Mouse (Mus musculus): ENCODE data around the gene Cables2. TPM values are rescaled to one million over a fixed set of nuclear protein-coding genes. Genes with fewer than 3 reads are reported as not detected.

Cables2 gene
- polyA plus RNA-seq, 1 experiment from 2014 or later: 12.1 TPM

DNA sequence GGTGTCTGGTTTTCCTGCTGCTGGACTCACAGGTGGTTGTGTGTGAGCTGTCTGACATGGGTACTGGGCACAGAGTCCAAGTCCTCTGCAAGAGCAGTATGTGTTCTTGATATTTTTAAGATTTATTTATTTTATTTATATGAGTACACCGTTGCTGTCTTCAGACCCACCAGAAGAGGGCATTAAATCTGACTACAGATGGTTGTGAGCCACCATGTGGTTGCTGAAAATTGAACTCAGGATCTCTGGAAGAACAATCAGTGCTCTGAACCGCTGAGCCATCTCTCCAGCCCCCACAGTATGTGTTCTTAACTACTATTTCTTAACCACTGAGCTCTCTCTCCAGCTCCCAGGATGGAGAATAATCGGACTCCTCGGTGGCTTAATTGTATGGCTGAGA, 28.9 kb upstream of the Cables2 start:
- Histone ChIP-seq H3K36me3 (no peaks in the 10 kb centered on the region), H3K4me3 (no peak overlapping the region), H3K27me3 (ENCODE audit: low read depth, poor library complexity, severe bottlenecking) (no peaks in the 10 kb centered on the region), H3K4me1 (no peaks in the 10 kb centered on the region), H3K9me3 (replicated peaks) (no peaks in the 10 kb centered on the region), H3K27ac (replicated peaks) (no peak overlapping the region)
- DNase-seq (ENCODE audit: low spot score): no peak
- WGBS: 71% methylated on average over 4 of the region's 4 CpGs

DNA sequence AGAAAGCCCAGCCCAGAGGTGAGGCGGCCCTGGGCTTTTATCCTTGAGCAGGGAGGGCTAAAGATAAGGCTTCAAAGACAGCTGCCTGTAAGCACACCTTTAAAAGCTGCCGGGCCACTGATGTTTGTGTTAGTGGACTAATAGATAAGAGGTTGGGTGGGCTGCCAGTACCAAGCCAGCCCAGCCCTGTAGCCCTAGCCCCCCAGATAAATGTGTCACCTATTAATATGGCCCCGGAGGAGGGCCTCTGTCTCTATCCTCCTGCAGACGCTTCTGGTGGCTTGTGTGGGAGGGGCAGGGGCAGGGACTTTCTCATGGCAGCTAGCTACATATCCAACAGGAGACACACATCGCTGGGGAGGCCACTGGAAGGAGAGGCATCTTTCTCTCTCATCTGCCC, 27.5 kb upstream of the Cables2 start:
- H3K4me1 ChIP-seq: no peaks in the 10 kb centered on the region
- 68% methylated on average over 5 of the region's 5 CpGs for WGBS
- no peak overlapping the region for H3K4me3 ChIP-seq
- no peaks in the 10 kb centered on the region for H3K36me3 ChIP-seq
- no peaks in the 10 kb centered on the region for H3K9me3 ChIP-seq (replicated peaks)
- no peak for DNase-seq (ENCODE audit: low spot score)
- no peaks in the 10 kb centered on the region for H3K27me3 ChIP-seq (ENCODE audit: low read depth, poor library complexity, severe bottlenecking)
- no peak overlapping the region for H3K27ac ChIP-seq (replicated peaks)

DNA sequence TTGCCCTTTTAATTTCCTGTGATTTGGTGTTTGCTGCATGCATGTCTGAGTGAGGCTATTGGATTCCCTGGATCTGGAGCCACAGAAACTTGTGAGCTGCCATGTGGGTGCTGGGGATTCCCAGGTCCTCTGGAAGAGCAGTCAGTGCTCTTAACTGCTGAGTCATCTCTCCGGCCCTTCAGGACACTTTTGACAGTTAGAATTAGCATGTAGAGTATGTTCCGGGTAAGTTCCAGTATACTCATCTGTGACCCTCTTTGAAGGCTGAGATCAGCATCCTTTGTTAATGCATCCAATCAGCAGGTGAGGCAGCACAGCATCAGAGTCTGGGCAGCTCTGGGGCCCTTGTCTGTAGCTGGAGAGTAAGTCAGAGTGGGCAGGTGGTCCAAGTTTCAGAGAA, 27.0 kb upstream of the Cables2 start:
- no peak overlapping the region for H3K27ac ChIP-seq (replicated peaks)
- no peak for DNase-seq (ENCODE audit: low spot score)
- no peaks in the 10 kb centered on the region for H3K4me1 ChIP-seq
- no peak overlapping the region for H3K4me3 ChIP-seq
- no peaks in the 10 kb centered on the region for H3K36me3 ChIP-seq
- H3K9me3 ChIP-seq (replicated peaks): no peaks in the 10 kb centered on the region
- no peaks in the 10 kb centered on the region for H3K27me3 ChIP-seq (ENCODE audit: low read depth, poor library complexity, severe bottlenecking)
- WGBS: 82% methylated on average over 2 of the region's 2 CpGs

DNA sequence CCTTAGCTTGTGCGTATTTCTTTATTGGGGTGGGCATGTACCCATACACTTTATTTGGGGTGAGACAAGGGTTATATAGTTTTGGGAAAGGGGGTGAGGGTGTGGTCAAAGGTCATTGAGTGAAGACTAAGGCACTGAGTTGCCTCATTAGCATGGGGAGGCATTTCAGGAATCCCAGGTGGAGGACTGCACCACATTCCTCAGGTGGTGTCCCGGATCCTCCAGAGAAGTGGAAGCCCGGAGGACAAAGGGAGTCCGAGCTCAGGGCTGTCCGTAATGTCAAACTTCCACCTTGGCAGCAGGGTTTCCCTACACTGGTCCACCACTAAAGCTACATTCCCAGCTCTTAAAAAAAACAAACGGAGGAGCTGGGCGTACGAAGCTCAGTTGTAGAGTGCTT, 19.6 kb upstream of the Cables2 start:
- WGBS: 73% methylated on average over 8 of the region's 8 CpGs
- Histone ChIP-seq H3K27me3 (ENCODE audit: low read depth, poor library complexity, severe bottlenecking) (peaks cover 12% of the 10 kb centered on the region; the same call in 1 of the 2 replicates), H3K4me3 (no peak overlapping the region)

DNA sequence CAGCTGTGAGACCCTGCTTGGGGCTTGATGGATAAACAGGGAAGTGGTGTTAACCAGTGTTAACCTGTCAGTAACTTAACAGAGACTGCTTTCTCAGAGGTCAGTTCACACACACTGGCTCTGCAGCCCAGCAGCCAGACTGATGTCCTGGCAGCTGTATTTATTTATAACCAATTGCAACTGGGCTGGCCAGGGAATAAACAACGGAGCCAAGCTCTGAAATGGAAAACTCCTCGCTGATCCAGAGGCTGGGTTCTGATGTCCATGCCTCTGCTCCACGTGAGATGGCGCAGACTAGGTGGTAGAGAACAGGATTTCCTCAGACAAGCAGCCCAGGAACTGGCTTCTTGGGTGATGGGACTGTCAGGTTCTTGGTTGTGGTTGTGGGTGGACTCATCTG, 18.7 kb upstream of the Cables2 start:
- H3K27me3 ChIP-seq (ENCODE audit: low read depth, poor library complexity, severe bottlenecking): peaks cover 12% of the 10 kb centered on the region; the same call in 1 of the 2 replicates
- H3K27ac ChIP-seq (replicated peaks): no peak overlapping the region
- no peaks in the 10 kb centered on the region for H3K36me3 ChIP-seq
- 0 out of 2 replicates have a peak, but pooled peaks cover 3% of the 10 kb centered on the region for H3K4me1 ChIP-seq
- no peak overlapping the region for H3K4me3 ChIP-seq
- WGBS: 81% methylated on average over 4 of the region's 4 CpGs
- no peak for DNase-seq (ENCODE audit: low spot score)
- no peaks in the 10 kb centered on the region for H3K9me3 ChIP-seq (replicated peaks)

More for the DNA sequence above, 19.6 kb upstream of the Cables2 start:
- no peaks in the 10 kb centered on the region for H3K36me3 ChIP-seq
- DNase-seq (ENCODE audit: low spot score): no peak
- H3K9me3 ChIP-seq (replicated peaks): no peaks in the 10 kb centered on the region
- H3K27ac ChIP-seq (replicated peaks): no peak overlapping the region
- 0 out of 2 replicates have a peak, but pooled peaks cover 3% of the 10 kb centered on the region for H3K4me1 ChIP-seq

DNA sequence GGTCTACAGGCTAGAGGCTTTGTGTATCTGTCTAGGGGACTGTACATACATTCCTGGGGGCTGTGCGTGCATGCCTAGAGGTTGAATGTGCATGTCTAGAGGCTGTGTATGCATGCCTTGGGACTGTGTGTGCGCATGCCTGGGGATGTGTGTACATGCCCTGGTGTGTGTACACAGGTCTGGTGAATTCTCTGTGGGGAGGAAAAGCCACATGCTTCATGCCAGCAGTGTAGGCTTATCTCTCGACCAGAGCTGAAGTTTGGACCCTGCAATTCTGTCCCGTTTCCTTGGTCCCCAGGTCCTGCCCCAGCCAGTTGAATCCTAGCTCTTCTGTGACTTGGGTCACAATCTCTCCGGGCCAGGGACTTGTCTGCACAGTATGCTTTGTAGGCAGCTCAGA, 18.3 kb upstream of the Cables2 start:
- Histone ChIP-seq H3K27me3 (ENCODE audit: low read depth, poor library complexity, severe bottlenecking) (peaks cover 12% of the 10 kb centered on the region; the same call in 1 of the 2 replicates), H3K27ac (replicated peaks) (no peak overlapping the region), H3K9me3 (replicated peaks) (no peaks in the 10 kb centered on the region), H3K36me3 (no peaks in the 10 kb centered on the region), H3K4me3 (no peak overlapping the region), H3K4me1 (0 out of 2 replicates have a peak, but pooled peaks cover 3% of the 10 kb centered on the region)
- no peak for DNase-seq (ENCODE audit: low spot score)
- WGBS: 79% methylated on average over 5 of the region's 5 CpGs

DNA sequence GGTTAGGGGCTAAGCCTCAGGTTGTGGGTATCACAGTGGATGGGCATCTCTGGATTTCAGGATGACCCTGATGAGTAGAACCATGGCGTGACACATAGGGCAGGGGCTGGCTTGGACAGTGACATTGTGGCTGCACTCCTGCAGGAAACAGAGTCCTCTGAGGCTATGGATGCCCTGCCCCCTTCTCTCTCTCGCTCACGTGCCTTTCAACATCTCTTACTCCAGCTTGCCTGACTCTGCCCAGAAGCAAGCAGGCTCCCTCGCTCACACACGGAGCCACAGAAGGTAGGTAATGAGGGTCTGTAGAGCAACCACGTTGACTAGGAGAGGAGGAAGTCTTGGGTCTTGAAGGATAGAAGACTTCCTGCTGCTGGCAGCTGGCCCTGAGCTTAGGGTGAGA, 17.2 kb upstream of the Cables2 start:
- H3K4me1 ChIP-seq: 0 out of 2 replicates have a peak, but pooled peaks cover 3% of the 10 kb centered on the region
- H3K4me3 ChIP-seq: no peak overlapping the region
- no peak for DNase-seq (ENCODE audit: low spot score)
- H3K36me3 ChIP-seq: no peaks in the 10 kb centered on the region
- peaks cover 12% of the 10 kb centered on the region; the same call in 1 of the 2 replicates for H3K27me3 ChIP-seq (ENCODE audit: low read depth, poor library complexity, severe bottlenecking)
- no peak overlapping the region for H3K27ac ChIP-seq (replicated peaks)
- WGBS: 66% methylated on average over 6 of the region's 6 CpGs
- H3K9me3 ChIP-seq (replicated peaks): no peaks in the 10 kb centered on the region

DNA sequence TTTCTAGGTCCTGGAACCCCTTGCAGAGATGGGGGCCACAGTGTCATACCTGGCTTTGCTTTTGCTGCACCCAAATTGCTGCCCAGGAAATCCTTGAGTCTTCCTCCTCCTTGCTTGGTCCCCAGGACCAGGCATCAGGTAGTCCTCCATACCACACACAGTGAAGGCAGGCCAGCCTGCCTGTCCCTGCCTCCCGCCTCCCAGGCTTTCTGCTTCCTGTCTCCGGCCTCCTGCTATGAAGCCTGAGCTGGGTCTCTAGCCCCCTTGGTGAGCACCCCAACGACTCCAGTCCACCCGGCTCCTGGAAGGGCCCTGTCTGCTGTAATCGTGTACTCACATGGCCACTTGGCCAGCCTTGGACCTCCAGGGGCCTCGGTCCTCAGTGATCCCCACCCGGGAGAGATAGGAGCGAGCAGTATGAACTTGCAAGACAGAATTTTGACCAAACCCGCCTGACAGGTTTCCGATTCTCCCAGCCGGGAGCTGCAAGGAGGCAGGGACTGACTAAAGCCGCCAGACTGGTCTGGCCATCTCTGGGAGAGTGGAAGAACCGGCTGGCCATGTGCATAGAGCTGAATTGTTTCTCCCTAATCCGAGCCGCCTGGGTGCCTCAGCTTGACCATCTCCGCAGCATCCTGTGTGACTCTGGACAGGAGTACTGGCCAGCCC, 16.3 kb upstream of the Cables2 start, which contains the start of gene Rbbp8nl:
Rbbp8nl (minus strand) TSS at position 440 of the 669 bp plus-strand sequence.
- no peak for DNase-seq (ENCODE audit: low spot score)
- WGBS: 38% methylated on average over 16 of the region's 16 CpGs
- no peaks in the 10 kb centered on the region for H3K36me3 ChIP-seq
- no peaks in the 10 kb centered on the region for H3K9me3 ChIP-seq (replicated peaks)
- 0 out of 2 replicates have a peak within 1 kb of the TSS, but pooled peaks have one; percentile 30 for H3K27ac ChIP-seq (replicated peaks)
- no peak within 1 kb of the TSS for H3K4me3 ChIP-seq
- H3K27me3 ChIP-seq (ENCODE audit: low read depth, poor library complexity, severe bottlenecking): peaks cover 12% of the 10 kb centered on the region; the same call in 1 of the 2 replicates
- H3K4me1 ChIP-seq: 0 out of 2 replicates have a peak, but pooled peaks cover 3% of the 10 kb centered on the region

DNA sequence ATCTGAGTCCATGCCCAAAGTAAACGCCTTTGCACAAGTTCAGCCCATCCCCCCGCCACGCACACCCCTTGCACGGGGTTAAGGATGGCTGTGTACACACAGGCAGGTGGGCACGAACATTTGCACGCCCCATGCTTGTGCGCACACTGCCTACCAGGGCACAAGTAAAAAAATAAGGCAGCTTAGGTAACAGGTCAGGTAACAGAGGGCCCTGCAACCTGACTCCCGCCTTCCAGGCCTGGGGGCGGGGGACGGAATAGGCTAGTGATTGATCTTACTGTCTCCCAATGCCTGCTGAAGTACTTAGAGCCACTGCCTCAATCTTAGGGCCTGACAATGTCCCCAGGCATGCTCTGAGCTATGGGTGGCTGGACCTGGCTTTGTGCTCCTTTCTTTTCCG, 15.7 kb upstream of the Cables2 start:
- H3K9me3 ChIP-seq (replicated peaks): no peaks in the 10 kb centered on the region
- no peaks in the 10 kb centered on the region for H3K36me3 ChIP-seq
- 0 out of 2 replicates have a peak, but pooled peaks cover 3% of the 10 kb centered on the region for H3K4me1 ChIP-seq
- 64% methylated on average over 11 of the region's 11 CpGs for WGBS
- 0 out of 2 replicates have a peak overlapping the region, but pooled peaks have one; percentile 30 for H3K27ac ChIP-seq (replicated peaks)
- H3K27me3 ChIP-seq (ENCODE audit: low read depth, poor library complexity, severe bottlenecking): peaks cover 12% of the 10 kb centered on the region; the same call in 1 of the 2 replicates
- no peak overlapping the region for H3K4me3 ChIP-seq
- no peak for DNase-seq (ENCODE audit: low spot score)

DNA sequence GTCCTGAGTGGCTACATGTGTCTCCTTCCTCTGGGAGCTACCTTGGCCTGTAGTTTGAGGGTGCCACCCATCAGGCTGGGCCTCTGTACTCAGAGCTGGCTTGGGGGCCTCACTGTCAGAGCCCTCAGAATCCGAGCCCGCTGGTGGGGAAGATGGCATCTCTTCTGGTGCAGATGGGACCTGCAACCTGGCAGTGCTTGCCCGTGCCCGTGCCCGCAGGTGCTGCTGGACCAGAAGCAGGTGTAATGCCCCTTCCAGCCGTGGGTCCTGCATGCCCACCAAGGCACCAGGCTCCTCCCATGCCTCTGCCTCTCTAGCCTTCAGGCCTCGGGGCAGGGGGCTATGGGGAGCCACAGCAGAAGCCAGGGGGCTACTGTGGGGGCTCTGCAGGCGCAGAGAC, 6.0 kb upstream of the Cables2 start:
- H3K4me1 ChIP-seq: peaks cover 12% of the 10 kb centered on the region
- WGBS: 89% methylated on average over 8 of the region's 8 CpGs
- DNase-seq (ENCODE audit: low spot score): no peak
- H3K9me3 ChIP-seq (replicated peaks): no peaks in the 10 kb centered on the region
- H3K4me3 ChIP-seq: no peak overlapping the region
- no peak overlapping the region; the same call in 1 of the 2 replicates for H3K27ac ChIP-seq (replicated peaks)
- H3K36me3 ChIP-seq: no peaks in the 10 kb centered on the region
- H3K27me3 ChIP-seq (ENCODE audit: low read depth, poor library complexity, severe bottlenecking): peaks cover 13% of the 10 kb centered on the region

DNA sequence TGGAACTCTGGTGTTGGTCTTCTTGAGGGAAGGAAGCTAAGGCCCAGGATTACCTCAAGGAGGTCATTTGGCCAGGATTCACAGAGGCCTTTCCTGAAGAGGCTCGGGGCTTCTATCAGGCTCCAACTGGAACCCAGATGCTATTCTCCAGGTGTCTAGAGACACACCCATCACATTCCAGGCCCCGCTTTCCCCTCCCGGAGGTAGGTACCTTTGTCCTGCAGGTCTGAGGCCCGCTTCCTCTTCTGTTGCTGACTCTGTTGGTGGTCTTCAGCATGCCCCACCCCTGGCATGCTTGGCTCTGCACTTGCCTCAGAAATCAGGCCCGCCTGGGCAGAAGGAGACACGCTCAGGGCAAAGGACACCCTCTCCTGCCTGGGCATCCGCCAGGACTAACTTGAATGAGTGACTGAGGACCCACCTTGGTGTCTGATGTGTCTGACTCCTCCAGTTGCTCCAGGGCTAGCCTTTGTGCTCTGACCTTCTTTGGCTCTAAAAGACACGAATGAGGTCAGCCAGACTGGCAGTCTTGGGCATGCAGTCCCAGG, 4.6 kb upstream of the Cables2 start:
- Histone ChIP-seq H3K9me3 (replicated peaks) (no peaks in the 10 kb centered on the region), H3K27ac (replicated peaks) (no peak overlapping the region), H3K27me3 (ENCODE audit: low read depth, poor library complexity, severe bottlenecking) (peaks cover 19% of the 10 kb centered on the region), H3K36me3 (no peaks in the 10 kb centered on the region), H3K4me1 (peaks cover 20% of the 10 kb centered on the region), H3K4me3 (no peak overlapping the region)
- DNase-seq (ENCODE audit: low spot score): no peak
- WGBS: 80% methylated on average over 8 of the region's 8 CpGs

DNA sequence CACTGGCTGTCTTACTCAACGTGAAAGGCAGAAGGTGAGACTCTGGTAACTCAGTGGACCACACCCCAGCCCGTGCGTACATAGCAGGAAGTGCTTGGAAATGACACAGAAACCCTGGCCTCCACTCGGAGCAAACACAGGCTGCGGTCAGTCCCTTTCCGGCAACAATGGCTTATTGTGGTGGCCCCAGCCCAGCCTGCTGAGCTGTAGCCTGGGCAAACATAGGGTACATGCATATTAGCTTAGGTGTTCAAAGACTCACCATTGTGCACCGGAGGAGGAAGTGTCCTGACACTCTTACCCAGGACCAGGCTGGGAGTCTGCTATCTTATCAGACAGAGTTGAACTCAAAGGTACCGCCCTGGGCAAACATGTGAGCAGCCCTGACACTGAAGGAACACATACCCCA, 3.6 kb upstream of the Cables2 start:
- H3K9me3 ChIP-seq (replicated peaks): no peaks in the 10 kb centered on the region
- 73% methylated on average over 8 of the region's 8 CpGs for WGBS
- DNase-seq (ENCODE audit: low spot score): no peak
- peaks cover 19% of the 10 kb centered on the region for H3K27me3 ChIP-seq (ENCODE audit: low read depth, poor library complexity, severe bottlenecking)
- no peaks in the 10 kb centered on the region for H3K36me3 ChIP-seq
- H3K4me1 ChIP-seq: peaks cover 30% of the 10 kb centered on the region
- no peak overlapping the region for H3K4me3 ChIP-seq
- H3K27ac ChIP-seq (replicated peaks): no peak overlapping the region

DNA sequence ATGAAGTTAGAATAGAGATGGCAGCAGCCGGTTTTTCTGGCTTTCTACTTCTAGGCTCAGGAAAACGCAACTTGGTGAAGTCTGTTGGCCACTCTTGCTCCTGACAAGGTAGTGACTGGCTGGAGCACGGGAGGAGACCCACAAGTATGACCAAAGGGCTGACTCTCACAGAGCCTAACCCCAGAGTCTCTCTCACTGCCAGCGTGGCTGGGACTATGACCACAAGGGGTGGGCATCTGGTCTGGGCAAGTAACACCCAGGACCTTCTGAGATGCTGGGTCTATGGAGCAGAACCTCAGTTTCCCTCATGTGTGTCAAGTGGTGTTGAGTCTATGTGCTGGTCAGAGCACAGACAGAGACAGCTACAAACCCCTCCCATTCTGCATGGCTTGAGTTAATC, 3.1 kb upstream of the Cables2 start:
- Histone ChIP-seq H3K36me3 (peaks cover 2% of the 10 kb centered on the region; the same call in 1 of the 2 replicates), H3K4me1 (peaks cover 34% of the 10 kb centered on the region), H3K9me3 (replicated peaks) (no peaks in the 10 kb centered on the region), H3K4me3 (no peak overlapping the region), H3K27me3 (ENCODE audit: low read depth, poor library complexity, severe bottlenecking) (peaks cover 19% of the 10 kb centered on the region), H3K27ac (replicated peaks) (no peak overlapping the region)
- WGBS: 66% methylated on average over 4 of the region's 4 CpGs
- no peak for DNase-seq (ENCODE audit: low spot score)

Measured in midbrain, embryonic 10.5 days (tissue).